Mouse (Mus musculus) R1 (cell line): ENCODE results near the gene Ldlrad3.

Experiments
- DNase-seq: peaks from one replicate; pipeline ENCODE4 v3.0.0-alpha.2; 2018; ENCODE audit warnings: low read depth, low spot score

Gene Ldlrad3

DNA sequence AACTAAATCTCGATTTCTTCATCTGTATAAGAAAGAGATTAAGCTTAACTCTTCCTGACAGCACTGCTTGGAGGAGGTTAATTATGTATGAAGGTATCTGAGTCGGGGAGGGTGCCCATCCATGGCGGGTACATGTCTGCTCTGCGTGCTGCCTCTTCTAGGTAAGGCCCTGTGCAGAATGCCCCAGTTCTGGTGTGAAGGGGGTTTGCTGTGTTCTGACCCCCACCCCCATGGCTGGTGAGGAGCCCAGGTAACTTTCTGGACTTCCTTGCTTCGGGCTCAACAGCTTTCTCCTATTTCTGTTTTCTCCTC lies 279.9 kb downstream of the Ldlrad3 start:
- DNase-seq = no peak

DNA sequence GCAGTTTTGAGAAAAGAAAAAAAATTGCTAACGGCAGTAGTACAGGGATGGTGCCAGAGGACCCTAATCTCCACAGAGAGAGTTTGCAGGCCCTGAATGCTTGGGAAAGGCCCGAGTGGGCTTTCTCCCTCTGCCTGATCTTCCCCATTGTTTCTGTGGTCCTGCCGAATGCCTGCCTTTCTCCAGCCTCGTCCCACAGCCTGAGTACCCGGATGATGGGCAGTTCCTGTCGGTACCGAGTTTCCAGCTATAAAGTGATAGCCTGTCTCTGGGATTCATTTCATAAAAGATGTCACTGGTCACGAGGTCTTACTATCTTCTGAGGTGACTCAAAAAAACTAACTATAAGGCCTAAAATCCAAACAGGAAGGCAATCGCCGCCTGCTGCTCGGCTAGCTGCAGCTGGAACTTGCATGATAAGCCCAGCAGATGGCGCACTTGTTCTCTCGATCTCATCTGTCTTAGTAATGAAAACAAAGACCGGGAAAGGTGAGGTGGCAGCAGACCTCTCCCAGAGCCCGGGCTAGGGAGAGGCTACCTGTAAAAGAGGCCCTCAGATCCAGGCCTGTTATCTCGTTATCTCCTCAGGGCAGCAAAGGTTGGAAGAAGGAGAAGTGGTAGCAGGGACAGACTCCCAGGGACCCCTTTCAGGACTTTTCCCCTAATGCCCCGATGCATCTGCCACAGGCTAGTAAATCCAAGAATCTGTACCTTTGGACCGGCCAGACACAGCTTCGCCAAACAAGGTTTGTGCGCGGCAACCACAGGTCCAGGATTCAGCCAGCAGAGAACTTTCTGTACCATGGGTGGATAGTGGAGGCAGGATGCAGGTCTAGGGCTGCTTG lies 280.4 kb downstream of the Ldlrad3 start:
- peak; percentile 87 for DNase-seq

DNA sequence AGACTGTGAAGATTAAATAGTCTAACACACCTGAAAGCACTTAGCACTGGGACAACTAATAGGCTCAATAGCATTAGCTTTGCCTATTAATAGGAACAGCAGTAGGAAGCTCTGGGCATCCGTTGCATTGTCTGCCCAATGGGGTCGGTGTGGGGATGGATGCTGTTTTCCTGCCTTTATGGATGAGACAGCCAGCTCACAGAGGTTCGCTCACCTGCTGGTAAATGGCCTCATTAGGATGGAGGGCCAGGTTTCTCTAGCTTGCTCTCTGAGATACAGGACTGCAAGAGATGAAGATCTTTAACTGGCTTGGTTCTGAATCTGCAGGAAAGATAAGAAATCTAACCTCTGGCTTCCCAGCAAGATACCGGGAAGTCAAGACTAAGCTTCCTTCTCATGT lies 284.0 kb downstream of the Ldlrad3 start:
- no peak for DNase-seq
